Mouse (Mus musculus): ENCODE results near the gene Ldlrad2. TPM values are rescaled to one million over a fixed set of nuclear protein-coding genes. Genes with fewer than 3 reads are reported as not detected.
A peak's percentile ranks its signal among the peaks of the same experiment; 100 is the strongest.
"Not testable (repeated sequence)": the region's sequence is repeated elsewhere in the genome, so short reads cannot be mapped to it uniquely, and the experiment has no call there.

Gene Ldlrad2
- polyA plus RNA-seq, 1 experiment from 2014 or later: not detected

DNA sequence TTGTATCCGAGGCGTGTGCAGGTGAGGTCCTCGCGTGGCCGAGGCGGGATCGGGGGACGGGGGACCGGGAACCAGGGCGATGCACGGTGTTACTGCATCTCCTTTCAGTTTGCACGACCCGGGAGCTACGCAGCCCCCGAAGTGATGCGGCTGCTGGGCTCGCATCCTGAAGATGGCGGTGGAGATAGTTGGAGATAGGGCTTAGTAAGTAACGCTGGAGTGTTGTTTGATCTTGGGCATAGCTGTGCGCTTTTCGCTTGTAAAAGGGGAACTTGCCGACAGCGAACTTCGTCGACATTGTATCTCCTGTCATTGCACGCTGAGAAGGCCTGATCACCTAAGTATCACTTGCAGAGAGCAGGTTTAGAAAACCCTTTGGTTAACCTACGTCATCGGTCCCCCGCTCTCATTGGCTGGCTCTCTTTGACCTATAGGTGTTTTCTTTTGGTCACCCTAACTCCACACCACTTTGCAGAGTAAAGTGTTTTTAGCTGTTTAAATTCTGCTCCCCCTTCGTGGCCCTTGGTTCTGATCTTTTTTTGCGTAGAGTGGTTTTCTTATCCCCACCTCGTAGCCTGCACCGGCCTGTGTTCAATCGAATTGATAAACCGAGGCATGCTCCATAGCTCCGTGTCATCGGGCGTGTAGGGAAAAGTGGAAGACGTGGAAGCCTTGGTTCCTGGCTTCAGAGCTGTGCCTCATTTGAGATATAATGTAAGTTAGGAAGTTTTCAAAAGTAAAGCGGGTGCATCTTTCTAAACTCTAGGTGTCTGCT, 20.3 kb upstream of the Ldlrad2 start:
- Histone ChIP-seq H3K4me1 (ENCODE audit: control insufficient read depth, insufficient read depth, low read length) (peaks cover 14% of the 10 kb centered on the region), H3K36me3 (ENCODE audit: control insufficient read depth, insufficient read depth, low read length) (no peaks in the 10 kb centered on the region), H3K4me3 (ENCODE audit: low read depth, low read length) (peak overlapping the region; percentile 88), H3K27ac (ENCODE audit: low read depth, low read length) (peak overlapping the region; percentile 99), H3K27me3 (ENCODE audit: control insufficient read depth, insufficient read depth, low read length) (no peaks in the 10 kb centered on the region), H3K9me3 (replicated peaks; ENCODE audit: control insufficient read depth, low read length) (no peaks in the 10 kb centered on the region), H3K4me2 (peak overlapping the region; percentile 93), H3K9ac (ENCODE audit: low read depth, low read length) (peak overlapping the region; percentile 95)
- WGBS (ENCODE audit: insufficient replicate concordance): 4% methylated on average over 40 of the region's 40 CpGs
- ATAC-seq (replicated peaks; ENCODE audit: insufficient number of reproducible peaks, low FRiP score, low TSS enrichment): peak; percentile 23; the same call in 1 of the 2 replicates

DNA sequence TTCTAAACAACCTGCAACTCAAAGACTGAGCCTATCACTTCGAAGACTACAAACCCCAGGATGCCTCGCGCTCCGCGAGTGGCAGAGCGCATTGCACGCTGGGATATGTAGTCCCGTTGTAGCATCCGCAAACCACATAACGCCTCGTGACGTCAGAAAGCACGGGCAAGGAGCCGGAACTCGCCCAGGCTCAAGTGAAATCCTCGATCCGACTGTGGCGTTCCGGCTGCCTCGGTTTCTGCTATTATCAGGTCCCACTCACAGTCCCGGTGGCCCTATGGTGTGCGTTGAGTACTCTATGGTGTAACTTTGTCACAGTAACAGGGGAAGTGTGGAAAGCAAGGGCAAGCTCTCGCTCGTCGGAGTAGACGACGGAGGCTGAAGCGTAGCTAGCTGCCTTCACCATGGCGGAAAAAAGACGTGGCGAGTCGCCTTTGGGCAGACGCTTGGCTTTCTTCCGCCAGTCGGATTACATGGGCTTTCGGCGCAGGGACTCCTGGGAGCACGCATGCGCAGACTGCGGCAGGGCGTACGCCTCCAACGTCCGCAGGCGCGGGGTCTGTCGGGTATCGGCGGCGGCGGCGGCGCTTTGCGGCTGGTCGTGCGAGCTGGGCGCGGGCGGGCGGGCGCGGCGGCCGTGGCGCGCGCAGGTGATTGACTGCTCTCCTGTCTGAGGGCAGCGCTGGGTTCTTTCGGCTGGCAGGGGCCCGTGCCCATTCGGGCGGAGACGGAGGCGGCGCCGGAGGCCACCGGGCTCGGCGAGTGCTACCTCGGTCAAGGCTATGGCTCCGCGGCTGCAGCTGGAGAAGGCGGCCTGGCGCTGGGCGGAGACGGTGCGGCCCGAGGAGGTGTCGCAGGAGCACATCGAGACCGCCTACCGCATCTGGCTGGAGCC, 19.5 kb upstream of the Ldlrad2 start, which contains the start of gene Usp48:
TSS of gene Usp48 (plus strand) at position 155 of the 895 bp plus-strand sequence.
- peaks cover 11% of the 10 kb centered on the region for H3K4me1 ChIP-seq (ENCODE audit: control insufficient read depth, insufficient read depth, low read length)
- under 1% methylated on average over 92 of the region's 92 CpGs for WGBS (ENCODE audit: insufficient replicate concordance)
- peak within 1 kb of the TSS; percentile 95 for H3K9ac ChIP-seq (ENCODE audit: low read depth, low read length)
- H3K4me3 ChIP-seq (ENCODE audit: low read depth, low read length): peak within 1 kb of the TSS; percentile 88
- no peaks in the 10 kb centered on the region for H3K9me3 ChIP-seq (replicated peaks; ENCODE audit: control insufficient read depth, low read length)
- H3K36me3 ChIP-seq (ENCODE audit: control insufficient read depth, insufficient read depth, low read length): no peaks in the 10 kb centered on the region
- peak; percentile 92 for ATAC-seq (replicated peaks; ENCODE audit: insufficient number of reproducible peaks, low FRiP score, low TSS enrichment)
- peak within 1 kb of the TSS; percentile 99 for H3K27ac ChIP-seq (ENCODE audit: low read depth, low read length)
- H3K27me3 ChIP-seq (ENCODE audit: control insufficient read depth, insufficient read depth, low read length): no peaks in the 10 kb centered on the region
- H3K4me2 ChIP-seq: peak within 1 kb of the TSS; percentile 93

DNA sequence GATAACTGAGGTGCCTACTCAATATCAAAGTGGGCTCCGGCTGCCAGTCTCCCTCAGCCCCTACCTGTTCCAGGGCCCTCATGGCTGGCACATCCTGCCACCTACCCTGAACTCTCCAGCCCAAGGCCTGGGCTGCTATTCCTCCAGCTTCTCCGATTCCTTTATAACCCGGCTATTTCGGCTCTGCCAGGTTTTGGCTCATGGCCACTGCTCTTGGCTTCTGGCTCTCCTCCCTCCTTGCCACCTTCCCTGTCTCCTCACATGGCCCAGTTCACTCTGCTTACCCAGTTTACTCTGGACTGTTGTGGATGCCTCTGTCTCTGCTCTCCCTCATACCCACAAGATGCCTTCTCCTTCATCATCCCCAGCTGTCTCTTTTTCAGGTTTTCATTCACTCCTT, 16.6 kb upstream of the Ldlrad2 start:
- H3K9ac ChIP-seq (ENCODE audit: low read depth, low read length): no peak overlapping the region
- no peak for ATAC-seq (replicated peaks; ENCODE audit: insufficient number of reproducible peaks, low FRiP score, low TSS enrichment)
- no peaks in the 10 kb centered on the region for H3K36me3 ChIP-seq (ENCODE audit: control insufficient read depth, insufficient read depth, low read length)
- H3K4me3 ChIP-seq (ENCODE audit: low read depth, low read length): no peak overlapping the region
- no peak overlapping the region for H3K4me2 ChIP-seq
- H3K4me1 ChIP-seq (ENCODE audit: control insufficient read depth, insufficient read depth, low read length): peaks cover 9% of the 10 kb centered on the region
- WGBS (ENCODE audit: insufficient replicate concordance): 88% methylated on average over 4 of the region's 4 CpGs
- H3K27me3 ChIP-seq (ENCODE audit: control insufficient read depth, insufficient read depth, low read length): no peaks in the 10 kb centered on the region
- no peaks in the 10 kb centered on the region for H3K9me3 ChIP-seq (replicated peaks; ENCODE audit: control insufficient read depth, low read length)
- H3K27ac ChIP-seq (ENCODE audit: low read depth, low read length): no peak overlapping the region

DNA sequence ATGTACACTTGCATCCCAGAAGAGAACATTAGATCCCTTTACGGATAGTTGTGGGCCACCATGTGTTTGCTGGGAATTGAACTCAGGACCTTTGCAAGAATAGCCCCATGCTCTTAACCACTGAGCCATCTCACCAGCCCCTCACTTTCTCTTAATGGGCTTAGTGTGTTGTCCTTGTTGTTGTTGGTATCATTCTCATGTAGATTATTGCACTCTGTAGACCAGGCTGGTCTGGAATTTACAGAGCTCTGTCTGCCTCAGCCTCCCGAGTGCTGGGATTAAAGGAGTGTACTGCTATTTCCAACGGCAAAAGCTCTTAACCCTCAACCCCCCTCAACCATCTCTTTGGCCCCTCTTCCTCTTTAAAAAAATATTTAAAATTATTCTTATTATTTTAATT, 15.2 kb upstream of the Ldlrad2 start:
- H3K4me2 ChIP-seq: no peak overlapping the region
- H3K4me1 ChIP-seq (ENCODE audit: control insufficient read depth, insufficient read depth, low read length): no peaks in the 10 kb centered on the region
- H3K36me3 ChIP-seq (ENCODE audit: control insufficient read depth, insufficient read depth, low read length): no peaks in the 10 kb centered on the region
- H3K4me3 ChIP-seq (ENCODE audit: low read depth, low read length): no peak overlapping the region
- 80% methylated on average over 3 of the region's 3 CpGs for WGBS (ENCODE audit: insufficient replicate concordance)
- H3K27me3 ChIP-seq (ENCODE audit: control insufficient read depth, insufficient read depth, low read length): no peaks in the 10 kb centered on the region
- H3K27ac ChIP-seq (ENCODE audit: low read depth, low read length): no peak overlapping the region
- no peaks in the 10 kb centered on the region for H3K9me3 ChIP-seq (replicated peaks; ENCODE audit: control insufficient read depth, low read length)
- no peak overlapping the region for H3K9ac ChIP-seq (ENCODE audit: low read depth, low read length)
- no peak for ATAC-seq (replicated peaks; ENCODE audit: insufficient number of reproducible peaks, low FRiP score, low TSS enrichment)

DNA sequence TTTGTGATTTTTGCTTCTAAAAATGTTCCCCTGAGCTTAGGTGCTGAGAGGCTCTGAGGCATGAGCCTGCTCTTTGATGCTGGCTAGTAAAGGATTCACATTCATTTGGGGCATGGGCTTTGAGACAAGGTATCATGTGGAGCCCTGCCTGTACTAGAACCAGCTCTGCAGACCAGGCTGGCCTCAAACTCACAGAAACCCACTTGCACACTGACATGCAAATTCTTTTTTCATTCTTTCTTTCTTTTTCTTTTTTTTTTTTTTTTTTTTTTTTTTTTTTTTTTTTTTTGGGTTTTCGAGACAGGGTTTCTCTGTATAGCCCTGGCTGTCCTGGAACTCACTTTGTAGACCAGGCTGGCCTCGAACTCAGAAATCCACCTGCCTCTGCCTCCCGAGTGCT, 14.7 kb upstream of the Ldlrad2 start:
- not testable (repeated sequence) for H3K4me1 ChIP-seq (ENCODE audit: control insufficient read depth, insufficient read depth, low read length); H3K4me2 ChIP-seq; H3K27me3 ChIP-seq (ENCODE audit: control insufficient read depth, insufficient read depth, low read length); H3K9ac ChIP-seq (ENCODE audit: low read depth, low read length); H3K9me3 ChIP-seq (replicated peaks; ENCODE audit: control insufficient read depth, low read length); H3K4me3 ChIP-seq (ENCODE audit: low read depth, low read length); H3K36me3 ChIP-seq (ENCODE audit: control insufficient read depth, insufficient read depth, low read length); ATAC-seq (replicated peaks; ENCODE audit: insufficient number of reproducible peaks, low FRiP score, low TSS enrichment); H3K27ac ChIP-seq (ENCODE audit: low read depth, low read length)
- 57% methylated on average over 2 of the region's 3 CpGs for WGBS (ENCODE audit: insufficient replicate concordance)

DNA sequence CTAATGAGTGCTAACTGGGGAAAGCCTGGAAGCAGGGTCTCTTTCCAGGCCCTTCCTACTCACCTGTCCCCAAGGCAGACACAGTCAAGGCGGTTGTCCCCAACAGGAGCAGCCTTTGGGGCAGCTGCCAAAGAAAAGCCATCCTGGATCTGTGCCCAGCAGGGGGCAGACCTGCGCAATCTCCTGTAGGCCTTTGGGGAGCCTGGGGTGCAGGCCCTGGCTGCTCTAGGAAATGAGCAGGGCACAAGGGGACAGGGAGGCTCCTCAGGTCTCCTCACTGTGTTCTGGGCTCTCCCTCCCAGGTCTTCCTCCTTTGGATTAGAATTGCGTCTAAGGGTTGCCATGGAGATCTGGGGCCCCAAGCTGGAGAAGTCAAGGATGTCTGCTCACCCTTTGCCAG, 7.4 kb upstream of the Ldlrad2 start:
- Histone ChIP-seq H3K27ac (ENCODE audit: low read depth, low read length) (no peak overlapping the region), H3K27me3 (ENCODE audit: control insufficient read depth, insufficient read depth, low read length) (0 out of 2 replicates have a peak, but pooled peaks cover 8% of the 10 kb centered on the region), H3K4me3 (ENCODE audit: low read depth, low read length) (no peak overlapping the region), H3K9me3 (replicated peaks; ENCODE audit: control insufficient read depth, low read length) (no peaks in the 10 kb centered on the region), H3K4me2 (no peak overlapping the region), H3K9ac (ENCODE audit: low read depth, low read length) (no peak overlapping the region), H3K36me3 (ENCODE audit: control insufficient read depth, insufficient read depth, low read length) (no peaks in the 10 kb centered on the region), H3K4me1 (ENCODE audit: control insufficient read depth, insufficient read depth, low read length) (no peaks in the 10 kb centered on the region)
- no peak for ATAC-seq (replicated peaks; ENCODE audit: insufficient number of reproducible peaks, low FRiP score, low TSS enrichment)
- WGBS (ENCODE audit: insufficient replicate concordance): 44% methylated on average over 3 of the region's 3 CpGs

DNA sequence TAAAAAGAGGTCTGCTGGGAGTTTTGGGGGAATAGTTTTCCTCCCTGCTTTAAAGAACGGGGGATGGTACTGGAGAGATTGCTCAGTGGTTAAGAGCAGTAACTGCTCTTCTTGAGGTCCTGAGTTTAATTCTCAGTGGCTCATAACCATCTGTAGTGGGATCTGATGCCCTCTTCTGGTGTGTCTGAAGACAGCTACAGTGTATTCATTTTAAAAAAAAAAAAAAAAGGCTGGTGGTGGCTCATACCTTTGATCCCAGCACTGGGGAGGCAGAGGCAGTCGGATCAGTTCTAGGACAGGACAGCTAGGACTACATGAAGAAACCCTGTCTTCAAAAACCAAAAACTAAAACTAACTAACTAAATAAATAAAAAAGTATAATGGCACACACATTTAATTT, 5.9 kb upstream of the Ldlrad2 start:
- ATAC-seq (replicated peaks; ENCODE audit: insufficient number of reproducible peaks, low FRiP score, low TSS enrichment): no peak
- Histone ChIP-seq H3K9ac (ENCODE audit: low read depth, low read length) (no peak overlapping the region), H3K4me1 (ENCODE audit: control insufficient read depth, insufficient read depth, low read length) (no peaks in the 10 kb centered on the region), H3K4me3 (ENCODE audit: low read depth, low read length) (no peak overlapping the region), H3K36me3 (ENCODE audit: control insufficient read depth, insufficient read depth, low read length) (no peaks in the 10 kb centered on the region), H3K9me3 (replicated peaks; ENCODE audit: control insufficient read depth, low read length) (no peaks in the 10 kb centered on the region), H3K27ac (ENCODE audit: low read depth, low read length) (no peak overlapping the region), H3K4me2 (no peak overlapping the region), H3K27me3 (ENCODE audit: control insufficient read depth, insufficient read depth, low read length) (0 out of 2 replicates have a peak, but pooled peaks cover 8% of the 10 kb centered on the region)
- WGBS (ENCODE audit: insufficient replicate concordance): 71% methylated on average over 2 of the region's 2 CpGs

DNA sequence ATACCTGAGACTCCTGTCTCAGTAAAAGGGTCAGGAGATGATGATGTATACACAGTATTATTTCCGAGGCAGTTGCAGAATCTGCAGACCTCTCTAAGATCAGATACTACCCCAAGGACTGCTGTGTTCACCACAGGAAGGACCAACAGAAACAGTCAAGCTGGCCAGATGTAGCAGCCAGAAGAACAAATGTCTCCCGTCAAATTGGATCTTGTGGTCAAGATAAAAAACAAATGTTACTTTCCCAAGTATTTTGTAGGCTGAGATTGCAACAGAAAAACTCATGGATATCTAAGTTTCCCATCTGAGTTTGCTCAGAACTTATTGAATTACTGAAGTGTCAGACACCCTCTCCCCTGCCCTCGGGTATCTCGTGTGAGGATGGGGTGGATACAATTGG, 5.4 kb upstream of the Ldlrad2 start:
- H3K4me2 ChIP-seq: no peak overlapping the region
- no peaks in the 10 kb centered on the region for H3K9me3 ChIP-seq (replicated peaks; ENCODE audit: control insufficient read depth, low read length)
- H3K9ac ChIP-seq (ENCODE audit: low read depth, low read length): no peak overlapping the region
- 0 out of 2 replicates have a peak, but pooled peaks cover 8% of the 10 kb centered on the region for H3K27me3 ChIP-seq (ENCODE audit: control insufficient read depth, insufficient read depth, low read length)
- WGBS (ENCODE audit: insufficient replicate concordance): 44% methylated on average over 4 of the region's 4 CpGs
- no peaks in the 10 kb centered on the region for H3K4me1 ChIP-seq (ENCODE audit: control insufficient read depth, insufficient read depth, low read length)
- ATAC-seq (replicated peaks; ENCODE audit: insufficient number of reproducible peaks, low FRiP score, low TSS enrichment): no peak
- H3K36me3 ChIP-seq (ENCODE audit: control insufficient read depth, insufficient read depth, low read length): no peaks in the 10 kb centered on the region
- H3K4me3 ChIP-seq (ENCODE audit: low read depth, low read length): no peak overlapping the region
- H3K27ac ChIP-seq (ENCODE audit: low read depth, low read length): no peak overlapping the region

All from heart, embryonic 11.5 days (tissue).